Mouse (Mus musculus) regulatory T cell (primary cell): ENCODE measurements around the gene Wipf1.

ENCODE experiments used
- in situ Hi-C: fragments of 300-600 bp; cut with MboI, MseI; formaldehyde crosslinking; loops from one replicate; pipeline ENCODE4 v1.15.1; 2025; ENCODE audit warnings: high pct_unique_total_duplicates

Wipf1 gene

GRCm38 (mm10) chr2:73443985-73444384, 85.5 kb downstream of the Wipf1 start:
- in situ Hi-C loops: no loop called here

- in situ Hi-C loops: no loop called here
Observed at GRCm38 (mm10) chr2:73442015-73442414, 87.5 kb downstream of the Wipf1 start.

DNA sequence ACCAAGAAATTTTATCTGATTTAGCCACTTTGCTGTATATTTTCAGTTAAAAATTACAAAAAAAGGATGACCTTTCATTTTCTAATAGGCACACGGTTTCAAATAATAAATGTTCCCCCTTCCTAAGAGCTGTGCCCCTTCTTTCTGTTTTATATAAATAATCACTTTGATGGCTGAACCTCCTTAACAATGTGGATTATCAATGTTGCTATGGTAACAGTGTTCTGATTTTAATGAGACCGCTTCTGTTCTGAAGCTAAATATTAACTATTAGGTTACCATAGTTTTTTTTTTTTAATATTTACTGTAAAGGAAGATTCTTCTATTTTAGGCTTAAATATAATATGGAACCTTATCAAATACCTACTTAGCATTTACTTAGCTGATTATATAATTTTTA, 89.2 kb downstream of the Wipf1 start:
- in situ Hi-C loops: no loop called here

GRCm38 (mm10) chr2:73436976-73437375, 92.6 kb downstream of the Wipf1 start:
- in situ Hi-C loops: no loop called here

- in situ Hi-C loops: no loop called here
Observed at GRCm38 (mm10) chr2:73435847-73436246, 93.7 kb downstream of the Wipf1 start.

- in situ Hi-C loops: no loop called here
Observed at GRCm38 (mm10) chr2:73431959-73432396, 97.6 kb downstream of the Wipf1 start.

DNA sequence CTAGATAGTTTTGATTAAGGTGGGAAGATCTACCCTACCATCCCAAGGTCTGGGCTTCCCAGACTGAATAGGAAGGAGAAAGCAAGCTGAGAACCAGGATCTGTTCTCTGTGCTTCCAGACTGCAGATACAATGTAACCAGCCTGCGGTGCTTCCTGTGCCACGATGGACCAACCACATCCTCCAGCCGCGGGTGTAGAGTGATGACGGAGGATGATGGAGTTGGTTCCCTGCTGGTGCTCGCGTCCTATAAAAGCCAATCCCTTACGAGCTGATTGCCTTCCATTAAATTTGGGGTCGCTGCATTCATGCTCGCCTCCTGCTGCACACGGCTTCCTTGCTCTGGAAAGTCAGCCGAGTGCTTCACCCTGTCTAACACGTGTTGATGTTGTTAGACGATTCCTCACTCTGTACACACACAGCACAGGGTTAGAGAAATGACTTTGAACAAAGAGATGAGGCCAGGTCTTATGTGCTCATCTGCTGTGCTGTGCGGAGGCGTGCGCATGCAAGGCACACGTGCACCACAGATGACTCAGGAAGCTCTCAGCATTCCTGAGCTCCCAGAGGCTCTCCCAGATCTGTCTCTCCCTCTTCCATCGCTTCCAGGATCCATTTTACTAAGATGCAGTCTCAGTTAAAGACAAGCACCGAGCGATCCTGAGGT, 100.6 kb downstream of the Wipf1 start:
- in situ Hi-C loops: loop anchor here (10.0 kb wide), 1 partner anchor 264 kb away; no protein-coding TSS in a partner anchor

GRCm38 (mm10) chr2:73427293-73427692, 102.2 kb downstream of the Wipf1 start:
- in situ Hi-C loops: loop anchor here (10.0 kb wide), 1 partner anchor 262 kb away; no protein-coding TSS in a partner anchor

GRCm38 (mm10) chr2:73425822-73426221, 103.7 kb downstream of the Wipf1 start:
- in situ Hi-C loops: loop anchor here (10.0 kb wide), 1 partner anchor 261 kb away; no protein-coding TSS in a partner anchor

DNA sequence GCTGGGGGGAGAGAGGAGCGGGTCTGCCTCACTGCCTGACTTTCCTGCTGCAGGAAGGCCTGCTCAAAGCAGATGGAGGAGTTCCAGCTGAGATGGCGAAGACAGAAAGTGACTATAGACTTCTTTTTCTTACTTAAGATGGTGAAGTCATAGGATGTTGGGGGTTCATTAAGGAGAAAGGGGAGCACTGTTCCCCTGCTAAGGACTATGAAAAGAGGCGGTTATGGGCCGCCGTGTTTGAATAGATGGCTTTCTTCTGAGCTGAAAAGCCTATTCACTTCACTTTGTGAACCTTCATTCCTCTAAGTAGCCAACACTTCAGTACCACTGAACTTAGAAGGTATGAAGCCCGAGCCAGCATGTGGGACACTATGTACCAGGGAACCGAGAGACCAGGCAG, 109.8 kb downstream of the Wipf1 start:
- in situ Hi-C loops: loop anchor here (5.0 to 10.0 kb wide), 2 partner anchors 97 to 255 kb away; no protein-coding TSS in a partner anchor

DNA sequence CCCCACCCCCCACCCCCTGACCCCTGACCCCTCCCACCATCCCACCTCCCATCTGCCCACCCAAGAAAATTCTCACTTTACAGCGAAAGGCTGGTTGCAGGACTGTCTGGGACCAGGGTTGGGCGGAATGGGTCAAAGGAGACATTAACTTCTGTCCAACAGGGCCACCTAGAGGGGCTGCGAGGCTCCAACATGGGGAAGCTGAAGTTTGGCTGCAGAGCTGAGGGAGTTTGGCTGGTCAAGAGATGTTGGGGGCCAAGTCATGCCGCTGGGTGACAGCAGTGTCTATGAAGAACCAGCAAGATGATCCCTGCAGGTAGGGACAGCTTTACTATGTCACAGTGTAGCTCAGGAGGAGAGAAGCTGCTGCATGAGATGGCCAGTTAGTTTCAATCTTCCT, 110.2 kb downstream of the Wipf1 start:
- in situ Hi-C loops: no loop called here

- in situ Hi-C loops: no loop called here
Observed at GRCm38 (mm10) chr2:73415892-73416291, 113.6 kb downstream of the Wipf1 start.

- in situ Hi-C loops: no loop called here
Observed at GRCm38 (mm10) chr2:73410076-73410475, 119.5 kb downstream of the Wipf1 start.

GRCm38 (mm10) chr2:73407662-73408061, 121.9 kb downstream of the Wipf1 start:
- in situ Hi-C loops: no loop called here

DNA sequence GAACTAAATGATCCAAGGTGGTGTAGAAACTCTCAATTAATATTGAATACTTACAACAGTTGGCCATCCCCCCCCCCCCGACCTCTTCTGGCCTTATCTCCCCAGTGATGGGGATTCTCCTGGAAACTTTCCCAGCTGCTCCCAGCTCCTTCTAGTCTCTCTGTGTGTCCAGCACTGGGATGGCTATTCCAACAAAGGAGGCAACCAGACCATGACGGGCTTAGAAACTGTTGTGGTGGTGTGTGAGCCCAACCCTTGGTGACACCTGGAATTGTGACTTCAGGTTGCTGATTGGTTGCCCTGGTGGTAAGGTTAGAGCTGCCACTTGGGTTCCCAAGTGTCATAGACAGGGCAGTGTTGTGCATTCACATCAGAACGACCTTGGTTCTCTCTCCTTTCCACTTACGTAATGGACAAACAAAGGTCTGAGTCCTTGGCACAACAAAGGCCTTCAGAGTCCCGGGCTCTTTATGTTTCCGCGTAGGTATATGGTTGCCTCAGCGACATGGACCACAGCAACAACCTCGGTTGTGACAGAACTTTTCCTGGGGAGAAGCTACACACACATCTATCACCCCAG, 123.1 kb downstream of the Wipf1 start:
- in situ Hi-C loops: no loop called here

GRCm38 (mm10) chr2:73404980-73405379, 124.6 kb downstream of the Wipf1 start:
- in situ Hi-C loops: no loop called here

DNA sequence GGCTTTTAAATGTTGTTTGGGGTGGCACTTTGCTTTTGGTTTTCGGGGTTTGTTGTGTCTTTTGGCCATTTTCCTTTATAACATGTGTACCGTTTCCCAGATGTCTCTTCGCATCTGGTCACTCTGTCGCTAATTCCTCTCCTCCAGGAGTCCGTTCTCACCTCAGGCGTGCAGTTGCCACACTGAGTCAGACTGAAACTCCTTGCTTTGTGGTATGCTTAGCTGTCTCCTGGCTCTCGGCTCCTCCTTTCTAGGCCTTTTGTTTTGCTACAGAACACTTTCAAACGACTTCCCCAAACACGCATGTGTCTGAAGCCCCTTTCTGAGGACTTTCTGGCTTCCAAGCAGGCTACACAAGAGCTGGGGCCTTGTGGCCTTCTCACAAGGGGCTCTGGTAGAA, 125.1 kb downstream of the Wipf1 start:
- in situ Hi-C loops: no loop called here

- in situ Hi-C loops: no loop called here
Observed at GRCm38 (mm10) chr2:73403385-73404013, 126.0 kb downstream of the Wipf1 start.

- in situ Hi-C loops: no loop called here
Observed at GRCm38 (mm10) chr2:73401689-73402088, 127.8 kb downstream of the Wipf1 start.

DNA sequence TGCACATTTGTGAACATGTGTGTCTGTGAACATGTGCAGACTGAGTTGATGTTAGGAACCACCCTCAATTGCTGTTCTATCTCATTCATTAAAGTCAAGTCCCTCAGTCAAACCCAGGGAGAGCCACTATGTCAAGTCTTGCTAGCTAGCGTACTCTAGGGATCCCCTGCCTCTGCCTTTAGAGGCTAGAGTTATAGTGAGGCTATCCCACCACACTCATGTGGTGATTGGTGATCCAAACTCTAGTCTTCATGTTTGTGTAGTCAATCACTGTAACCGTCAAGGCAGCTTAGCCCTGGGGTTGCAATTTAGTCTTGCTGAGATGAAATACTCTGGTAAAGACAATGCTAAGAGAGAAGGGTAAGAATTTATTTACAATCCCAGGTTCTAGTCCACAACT, 132.1 kb downstream of the Wipf1 start:
- in situ Hi-C loops: loop anchor here (5.0 kb wide), 1 partner anchor 90 kb away; no protein-coding TSS in a partner anchor

GRCm38 (mm10) chr2:73396828-73397325, 132.7 kb downstream of the Wipf1 start:
- in situ Hi-C loops: loop anchor here (5.0 kb wide), 1 partner anchor 90 kb away; no protein-coding TSS in a partner anchor

DNA sequence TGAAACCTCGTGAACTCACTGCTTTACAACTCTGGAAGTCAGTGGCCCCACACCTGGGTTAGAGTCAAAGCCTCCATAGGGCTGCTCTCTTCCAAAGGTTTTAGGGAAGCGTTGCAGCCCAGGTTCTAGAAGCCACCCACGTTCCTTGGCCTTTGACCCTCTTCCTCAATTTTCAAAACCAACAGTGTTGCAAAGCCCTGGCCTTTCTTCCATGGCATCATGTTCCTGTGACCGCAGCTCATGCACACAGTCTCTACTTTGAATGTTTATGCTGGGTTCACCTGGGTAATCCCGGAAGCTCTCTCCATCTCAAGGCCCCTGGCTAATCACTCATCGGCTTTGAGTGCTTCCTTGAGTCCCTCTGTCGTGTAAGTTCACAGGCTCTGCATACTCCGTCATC, 134.0 kb downstream of the Wipf1 start:
- in situ Hi-C loops: loop anchor here (5.0 kb wide), 1 partner anchor 88 kb away; no protein-coding TSS in a partner anchor
